Mouse (Mus musculus) forebrain, embryonic 16.5 days (tissue): Measurements from ENCODE around the gene Olfr1256. TPM values are rescaled to one million over a fixed set of nuclear protein-coding genes. Genes with fewer than 3 reads are reported as not detected.

Experiments used
- ATAC-seq: fragments of 200-750 bp; cut with Nextera tagmentation; 2 replicates; pipeline ENCODE4 v1.8.0; 2017; ENCODE audit warnings: mild to moderate bottlenecking, moderate library complexity
- H3K27ac ChIP-seq: fragments of 300-500 bp; sonication (generic); 2 replicates; pipeline ENCODE4 v1.5.1; 2014; ENCODE audit warnings: low read length, control low read depth
- H3K27me3 ChIP-seq: fragments of 300-500 bp; sonication (generic); replicated peaks from 2 replicates; pipeline ENCODE4 v1.6.1; 2014; ENCODE audit warnings: low read length; ENCODE audit not compliant: control insufficient read depth, insufficient read depth
- H3K36me3 ChIP-seq: fragments of 300-500 bp; sonication (generic); 2 replicates; pipeline ENCODE4 v1.6.1; 2014; ENCODE audit not compliant: control insufficient read depth, insufficient read depth
- H3K4me1 ChIP-seq: fragments of 300-500 bp; sonication (generic); replicated peaks from 2 replicates; pipeline ENCODE4 v1.6.1; 2014; ENCODE audit warnings: low read length; ENCODE audit not compliant: control insufficient read depth, insufficient read depth
- H3K4me2 ChIP-seq: fragments of 300-500 bp; sonication (generic); 2 replicates; pipeline ENCODE4 v1.6.1; 2014; ENCODE audit warnings: mild to moderate bottlenecking, low read length, control low read depth
- H3K4me3 ChIP-seq: fragments of 300-500 bp; sonication (generic); replicated peaks from 2 replicates; pipeline ENCODE4 v1.5.1; 2014; ENCODE audit warnings: mild to moderate bottlenecking, low read length, control low read depth
- H3K9ac ChIP-seq: fragments of 300-500 bp; sonication (generic); replicated peaks from 2 replicates; pipeline ENCODE4 v1.6.1; 2014; ENCODE audit warnings: low read depth, low read length, control low read depth
- H3K9me3 ChIP-seq: fragments of 300-500 bp; sonication (generic); 2 replicates; pipeline ENCODE4 v1.6.1; 2016; ENCODE audit warnings: low read length; ENCODE audit not compliant: control insufficient read depth
- whole genome bisulfite sequencing: fragments of 180-500 bp; shearing (Covaris S2); extraction: QIAGEN DNeasy Blood & Tissue Kit; methylation state at CpG from one replicate; pipeline ENCODE4 v1.1.7; 2014; 5-methylcytosine and 5-hydroxymethylcytosine counted together
- polyA plus RNA-seq: library from polyadenylated mRNA; unstranded; fragments of >200 nt; fragmentation: Nextera tagmentation; extraction: Ambion mirVana; gene quantifications from 2 replicates; pipeline ENCODE4 v1.2.1, GENCODE M21; 2015

The Olfr1256 gene
- not detected in 2 replicates for polyA plus RNA-seq

- H3K9me3 ChIP-seq: no peaks in the 10 kb centered on the region
- H3K4me3 ChIP-seq: no peak within 1 kb of the TSS
- H3K4me2 ChIP-seq: no peak within 1 kb of the TSS
- no peak within 1 kb of the TSS for H3K27ac ChIP-seq
- H3K36me3 ChIP-seq: no peaks in the 10 kb centered on the region
- no peaks in the 10 kb centered on the region for H3K27me3 ChIP-seq
- no peak within 1 kb of the TSS for H3K9ac ChIP-seq
- 45% methylated on average over 2 of the region's 2 CpGs for WGBS
- no peaks in the 10 kb centered on the region for H3K4me1 ChIP-seq
- no peak for ATAC-seq
Measured at GRCm38 (mm10) chr2:89841455-89841854, at the start of gene Olfr1256. Gene Olfr1256, minus strand, starts transcription at chr2:89841555.

GRCm38 (mm10) chr2:89878137-89878536 is 36.8 kb upstream of the Olfr1256 start, which contains the start of gene Olfr1257:
Gene Olfr1257, plus strand, starts transcription at chr2:89878437.
- no peaks in the 10 kb centered on the region for H3K9me3 ChIP-seq
- no peak within 1 kb of the TSS for H3K9ac ChIP-seq
- no peak within 1 kb of the TSS for H3K4me3 ChIP-seq
- 90% methylated on average over 1 of the region's 1 CpGs for WGBS
- no peak for ATAC-seq
- H3K4me2 ChIP-seq: no peak within 1 kb of the TSS
- no peaks in the 10 kb centered on the region for H3K27me3 ChIP-seq
- H3K36me3 ChIP-seq: no peaks in the 10 kb centered on the region
- H3K27ac ChIP-seq: no peak within 1 kb of the TSS
- no peaks in the 10 kb centered on the region for H3K4me1 ChIP-seq

GRCm38 (mm10) chr2:89849230-89849629 is 7.9 kb upstream of the Olfr1256 start:
- no peak for ATAC-seq
- 90% methylated on average over 1 of the region's 1 CpGs for whole genome bisulfite sequencing
- no peak overlapping the region for H3K4me2 ChIP-seq

GRCm38 (mm10) chr2:89848105-89848504 is 6.8 kb upstream of the Olfr1256 start, which contains the start of gene Olfr48:
Gene Olfr48, minus strand, starts transcription at chr2:89848205.
- Histone ChIP-seq H3K4me1 (no peaks in the 10 kb centered on the region), H3K27ac (no peak within 1 kb of the TSS), H3K4me3 (no peak within 1 kb of the TSS), H3K36me3 (no peaks in the 10 kb centered on the region), H3K9me3 (no peaks in the 10 kb centered on the region), H3K9ac (no peak within 1 kb of the TSS), H3K27me3 (no peaks in the 10 kb centered on the region), H3K4me2 (no peak within 1 kb of the TSS)
- no peak for ATAC-seq
- WGBS: 87% methylated on average over 5 of the region's 5 CpGs

More at GRCm38 (mm10) chr2:89849230-89849629, 7.9 kb upstream of the Olfr1256 start:
- no peak overlapping the region for H3K4me3 ChIP-seq
- H3K27me3 ChIP-seq: no peaks in the 10 kb centered on the region
- H3K9ac ChIP-seq: no peak overlapping the region
- no peaks in the 10 kb centered on the region for H3K4me1 ChIP-seq
- H3K36me3 ChIP-seq: no peaks in the 10 kb centered on the region
- H3K9me3 ChIP-seq: no peaks in the 10 kb centered on the region
- no peak overlapping the region for H3K27ac ChIP-seq

- Histone ChIP-seq H3K9me3 (peaks cover 3% of the 10 kb centered on the region), H3K4me3 (no peak overlapping the region), H3K4me2 (no peak overlapping the region), H3K36me3 (no peaks in the 10 kb centered on the region), H3K4me1 (no peaks in the 10 kb centered on the region), H3K27ac (no peak overlapping the region), H3K9ac (no peak overlapping the region), H3K27me3 (no peaks in the 10 kb centered on the region)
- ATAC-seq: no peak
- 92% methylated on average over 1 of the region's 1 CpGs for WGBS
Measured at GRCm38 (mm10) chr2:89820216-89820615, 21.1 kb downstream of the Olfr1256 start.

- 86% methylated on average over 3 of the region's 3 CpGs for WGBS
Measured at GRCm38 (mm10) chr2:89811751-89812150, 29.6 kb downstream of the Olfr1256 start, which contains the start of gene Olfr1255. Gene Olfr1255, plus strand, starts transcription at chr2:89812051.

GRCm38 (mm10) chr2:89810751-89811150 is 30.6 kb downstream of the Olfr1256 start:
- Histone ChIP-seq H3K27me3 (no peaks in the 10 kb centered on the region), H3K4me2 (no peak overlapping the region), H3K9me3 (no peaks in the 10 kb centered on the region), H3K4me3 (no peak overlapping the region), H3K27ac (no peak overlapping the region), H3K9ac (no peak overlapping the region), H3K4me1 (no peaks in the 10 kb centered on the region), H3K36me3 (no peaks in the 10 kb centered on the region)
- WGBS: 91% methylated on average over 2 of the region's 2 CpGs
- ATAC-seq: no peak

More at GRCm38 (mm10) chr2:89811751-89812150, 29.6 kb downstream of the Olfr1256 start, which contains the start of gene Olfr1255:
- H3K27ac ChIP-seq: no peak within 1 kb of the TSS
- H3K4me1 ChIP-seq: no peaks in the 10 kb centered on the region
- H3K9ac ChIP-seq: no peak within 1 kb of the TSS
- H3K36me3 ChIP-seq: no peaks in the 10 kb centered on the region
- no peak for ATAC-seq
- H3K27me3 ChIP-seq: no peaks in the 10 kb centered on the region
- no peak within 1 kb of the TSS for H3K4me2 ChIP-seq
- H3K4me3 ChIP-seq: no peak within 1 kb of the TSS
- H3K9me3 ChIP-seq: no peaks in the 10 kb centered on the region

GRCm38 (mm10) chr2:89799583-89799982 is 41.8 kb downstream of the Olfr1256 start:
- Histone ChIP-seq H3K9me3 (no peaks in the 10 kb centered on the region), H3K27ac (no peak overlapping the region), H3K4me3 (no peak overlapping the region), H3K4me2 (no peak overlapping the region), H3K9ac (no peak overlapping the region), H3K27me3 (no peaks in the 10 kb centered on the region), H3K4me1 (no peaks in the 10 kb centered on the region), H3K36me3 (no peaks in the 10 kb centered on the region)
- ATAC-seq: no peak
- 95% methylated on average over 3 of the region's 3 CpGs for WGBS

- no peak for ATAC-seq
- no peaks in the 10 kb centered on the region for H3K27me3 ChIP-seq
- H3K4me1 ChIP-seq: no peaks in the 10 kb centered on the region
- no peak within 1 kb of the TSS for H3K9ac ChIP-seq
- no peak within 1 kb of the TSS for H3K27ac ChIP-seq
- H3K4me3 ChIP-seq: no peak within 1 kb of the TSS
- no peak within 1 kb of the TSS for H3K4me2 ChIP-seq
- no peaks in the 10 kb centered on the region for H3K36me3 ChIP-seq
- H3K9me3 ChIP-seq: no peaks in the 10 kb centered on the region
Measured at GRCm38 (mm10) chr2:89793519-89793918, 47.8 kb downstream of the Olfr1256 start, which contains the start of gene Olfr1254. Gene Olfr1254, minus strand, starts transcription at chr2:89793619.
